Mouse (Mus musculus) embryonic facial prominence, embryonic 14.5 days (tissue): Measurements from ENCODE around the gene Nme7. TPM values are rescaled to one million over a fixed set of nuclear protein-coding genes. Genes with fewer than 3 reads are reported as not detected.

ENCODE experiments used
- ATAC-seq: fragments of 200-750 bp; cut with Nextera tagmentation; 2 replicates; pipeline ENCODE4 v1.8.0; 2017; ENCODE audit warnings: low read depth, moderate number of reproducible peaks, moderate TSS enrichment
- DNase-seq: peaks from one replicate; pipeline ENCODE4 v3.0.0-alpha.2; 2015; ENCODE audit warnings: low spot score
- H3K27ac ChIP-seq: fragments of 300-500 bp; sonication (generic); replicated peaks from 2 replicates; pipeline ENCODE4 v1.5.1; 2014; ENCODE audit warnings: low read depth, mild to moderate bottlenecking, low read length, moderate library complexity
- H3K27me3 ChIP-seq: fragments of 300-500 bp; sonication (generic); replicated peaks from 2 replicates; pipeline ENCODE4 v1.6.1; 2014; ENCODE audit warnings: low read length; ENCODE audit not compliant: control insufficient read depth, insufficient read depth
- H3K36me3 ChIP-seq: fragments of 300-500 bp; sonication (generic); 2 replicates; pipeline ENCODE4 v1.6.1; 2014; ENCODE audit warnings: low read length, mixed read lengths; ENCODE audit not compliant: control insufficient read depth, insufficient read depth
- H3K4me1 ChIP-seq: fragments of 300-500 bp; sonication (generic); 2 replicates; pipeline ENCODE4 v1.6.1; 2014; ENCODE audit warnings: antibody characterized with exemption, low read length; ENCODE audit not compliant: control insufficient read depth, insufficient read depth
- H3K4me2 ChIP-seq: fragments of 300-500 bp; sonication (generic); 2 replicates; pipeline ENCODE4 v1.6.1; 2014; ENCODE audit warnings: low read depth, mild to moderate bottlenecking, low read length, moderate library complexity, mixed read lengths
- H3K4me3 ChIP-seq: fragments of 300-500 bp; sonication (generic); 2 replicates; pipeline ENCODE4 v1.5.1; 2014; ENCODE audit warnings: low read depth, mild to moderate bottlenecking, low read length
- H3K9ac ChIP-seq: fragments of 300-500 bp; sonication (generic); 2 replicates; pipeline ENCODE4 v1.6.1; 2014; ENCODE audit warnings: low read depth, mild to moderate bottlenecking, low read length, moderate library complexity, mixed read lengths
- H3K9me3 ChIP-seq: fragments of 300-500 bp; sonication (generic); 2 replicates; pipeline ENCODE4 v1.6.1; 2016; ENCODE audit warnings: low read length; ENCODE audit not compliant: control insufficient read depth
- WGBS: fragments of 180-500 bp; shearing (Covaris S2); extraction: QIAGEN DNeasy Blood & Tissue Kit; methylation state at CpG from one replicate; pipeline ENCODE4 v1.1.7; 2014; 5-methylcytosine and 5-hydroxymethylcytosine counted together
- polyA plus RNA-seq: library from polyadenylated mRNA; unstranded; fragments of >200 nt; fragmentation: Nextera tagmentation; extraction: Ambion mirVana; gene quantifications from 2 replicates; pipeline ENCODE4 v1.2.1, GENCODE M21; 2014

The Nme7 gene
- polyA plus RNA-seq: 27.3 and 30.9 TPM in 2 replicates

GRCm38 (mm10) chr1:164303821-164304220 is at the start of gene Nme7:
Gene Nme7, plus strand, starts transcription at chr1:164304121.
- 82% methylated on average over 5 of the region's 5 CpGs for WGBS
- ATAC-seq: no peak
- H3K27ac ChIP-seq: no peak within 1 kb of the TSS
- H3K4me3 ChIP-seq: no peak within 1 kb of the TSS
- no peaks in the 10 kb centered on the region for H3K9me3 ChIP-seq
- no peaks in the 10 kb centered on the region for H3K27me3 ChIP-seq
- H3K4me1 ChIP-seq: peaks cover 19% of the 10 kb centered on the region
- no peak within 1 kb of the TSS for H3K4me2 ChIP-seq
- H3K36me3 ChIP-seq: peaks cover 53% of the 10 kb centered on the region
- H3K9ac ChIP-seq: no peak within 1 kb of the TSS
- DNase-seq: no peak

DNA sequence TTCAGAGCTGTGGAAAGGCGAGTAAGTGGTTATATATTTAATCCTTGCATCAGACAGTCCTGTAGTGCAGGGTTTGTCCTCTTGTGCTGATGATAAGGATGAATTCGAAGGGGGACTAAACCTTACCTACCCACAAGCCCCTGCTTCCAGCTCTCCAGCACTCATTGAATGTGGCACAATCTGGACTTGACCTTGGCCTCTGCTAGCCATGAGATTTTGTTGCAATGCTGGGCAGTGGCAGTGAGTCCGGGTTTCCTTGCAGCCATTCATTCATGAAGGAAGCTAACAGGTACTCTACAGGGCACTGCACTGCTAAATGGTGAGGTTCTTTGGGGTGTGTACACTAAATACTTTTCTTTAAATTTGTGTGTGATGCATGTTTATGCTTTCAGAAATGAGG is 49.1 kb upstream of the Nme7 start:
- DNase-seq (no peak), ATAC-seq (no peak)
- H3K4me3 ChIP-seq: no peak overlapping the region
- H3K27me3 ChIP-seq: no peaks in the 10 kb centered on the region
- H3K9ac ChIP-seq: no peak overlapping the region
- peaks cover 10% of the 10 kb centered on the region for H3K4me1 ChIP-seq
- no peak overlapping the region for H3K27ac ChIP-seq
- H3K9me3 ChIP-seq: no peaks in the 10 kb centered on the region
- 84% methylated on average over 3 of the region's 3 CpGs for WGBS
- peaks cover 8% of the 10 kb centered on the region; the same call in 1 of the 2 replicates for H3K36me3 ChIP-seq
- H3K4me2 ChIP-seq: no peak overlapping the region

DNA sequence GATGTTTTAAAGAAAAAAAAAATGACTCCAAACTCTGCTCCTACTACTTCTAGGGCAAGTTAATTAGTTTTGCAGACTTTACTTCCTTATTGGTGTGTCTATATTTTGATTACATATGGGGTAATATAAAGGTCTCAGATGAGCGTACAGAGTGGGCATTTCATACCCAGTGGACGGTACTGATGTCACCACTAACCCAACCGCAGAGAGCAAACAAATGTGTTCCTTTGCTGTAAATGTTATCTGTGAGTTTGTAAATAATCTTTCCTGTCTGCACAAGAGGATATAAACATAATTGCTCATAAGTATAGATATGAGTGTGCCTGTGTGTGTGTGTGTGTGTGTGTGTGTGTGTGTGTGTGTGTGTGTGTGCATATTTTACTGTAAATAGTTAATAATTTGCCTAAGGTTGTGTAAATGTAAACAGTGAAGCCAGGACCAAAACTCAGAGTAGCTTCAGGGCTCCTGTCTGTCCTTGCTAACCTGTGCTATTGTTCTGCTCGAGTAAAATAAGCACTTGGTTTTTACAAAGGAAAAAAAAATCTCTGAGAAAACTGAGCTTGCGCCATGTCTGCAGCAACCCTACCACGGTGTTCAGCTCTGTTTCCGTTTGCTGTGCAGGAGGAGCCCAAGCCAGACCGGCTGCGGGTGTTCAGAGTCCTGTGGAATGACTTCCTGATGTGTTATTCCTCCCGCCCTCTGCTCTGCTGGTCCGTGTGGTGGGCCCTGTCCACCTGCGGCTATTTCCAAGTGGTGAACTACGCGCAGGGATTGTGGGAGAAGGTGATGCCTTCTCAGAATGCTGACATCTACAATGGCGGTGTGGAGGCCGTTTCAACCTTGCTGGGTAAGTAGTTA is 43.5 kb upstream of the Nme7 start:
- Histone ChIP-seq H3K4me3 (no peak overlapping the region), H3K27ac (no peak overlapping the region), H3K9me3 (no peaks in the 10 kb centered on the region), H3K36me3 (peaks cover 30% of the 10 kb centered on the region), H3K9ac (no peak overlapping the region), H3K4me1 (no peaks in the 10 kb centered on the region), H3K4me2 (no peak overlapping the region), H3K27me3 (no peaks in the 10 kb centered on the region)
- WGBS: 70% methylated on average over 16 of the region's 16 CpGs
- no peak for DNase-seq
- no peak for ATAC-seq

DNA sequence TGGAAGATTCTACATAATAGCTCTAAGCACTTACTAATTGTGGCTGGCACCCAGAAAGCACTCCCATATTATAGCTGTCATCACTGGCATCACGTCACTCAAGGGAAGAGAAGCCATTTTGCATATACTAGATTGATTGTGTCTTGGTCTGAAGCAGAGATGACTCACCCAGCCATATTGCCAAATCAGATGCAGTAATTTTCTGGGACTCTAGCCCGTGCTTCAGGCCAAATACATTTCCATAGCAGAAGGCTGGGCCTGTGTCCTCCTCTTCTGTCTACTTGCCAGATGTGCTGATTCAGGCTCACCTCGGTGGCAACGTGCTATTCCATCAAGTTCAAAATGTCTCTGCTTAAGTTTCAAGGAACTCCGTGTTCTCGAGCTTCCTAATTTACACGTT is 42.4 kb upstream of the Nme7 start:
- ATAC-seq (no peak), DNase-seq (peak; percentile 27)
- H3K9ac ChIP-seq: no peak overlapping the region
- WGBS: 83% methylated on average over 7 of the region's 7 CpGs
- H3K4me2 ChIP-seq: no peak overlapping the region
- H3K27me3 ChIP-seq: no peaks in the 10 kb centered on the region
- no peaks in the 10 kb centered on the region for H3K9me3 ChIP-seq
- no peak overlapping the region for H3K4me3 ChIP-seq
- H3K4me1 ChIP-seq: no peaks in the 10 kb centered on the region
- H3K27ac ChIP-seq: no peak overlapping the region
- peaks cover 35% of the 10 kb centered on the region for H3K36me3 ChIP-seq

DNA sequence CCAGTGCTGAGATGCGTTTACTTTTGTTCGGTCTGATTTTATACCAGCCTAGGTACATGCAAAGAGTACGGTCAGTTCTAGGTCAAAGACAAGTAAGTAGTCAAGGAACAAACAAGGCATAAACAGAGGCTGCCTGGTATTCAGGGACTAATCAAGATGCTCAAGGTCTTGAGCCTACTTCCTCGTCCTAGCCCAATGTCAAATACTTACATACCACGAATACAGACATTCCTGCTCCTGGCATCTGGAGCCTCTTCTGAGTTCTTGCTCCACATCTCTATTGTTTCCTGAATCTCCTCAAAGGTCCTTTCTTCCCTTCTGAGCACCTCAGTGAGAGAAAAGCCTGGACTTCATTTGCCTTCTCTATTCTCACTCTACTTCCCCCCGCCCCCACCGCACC is 33.0 kb upstream of the Nme7 start:
- no peaks in the 10 kb centered on the region for H3K9me3 ChIP-seq
- no peak overlapping the region for H3K9ac ChIP-seq
- no peaks in the 10 kb centered on the region for H3K27me3 ChIP-seq
- 0 out of 2 replicates have a peak, but pooled peaks cover 3% of the 10 kb centered on the region for H3K36me3 ChIP-seq
- no peaks in the 10 kb centered on the region for H3K4me1 ChIP-seq
- no peak overlapping the region for H3K27ac ChIP-seq
- WGBS: 70% methylated on average over 7 of the region's 7 CpGs
- ATAC-seq: no peak
- no peak for DNase-seq
- H3K4me3 ChIP-seq: no peak overlapping the region
- H3K4me2 ChIP-seq: no peak overlapping the region

DNA sequence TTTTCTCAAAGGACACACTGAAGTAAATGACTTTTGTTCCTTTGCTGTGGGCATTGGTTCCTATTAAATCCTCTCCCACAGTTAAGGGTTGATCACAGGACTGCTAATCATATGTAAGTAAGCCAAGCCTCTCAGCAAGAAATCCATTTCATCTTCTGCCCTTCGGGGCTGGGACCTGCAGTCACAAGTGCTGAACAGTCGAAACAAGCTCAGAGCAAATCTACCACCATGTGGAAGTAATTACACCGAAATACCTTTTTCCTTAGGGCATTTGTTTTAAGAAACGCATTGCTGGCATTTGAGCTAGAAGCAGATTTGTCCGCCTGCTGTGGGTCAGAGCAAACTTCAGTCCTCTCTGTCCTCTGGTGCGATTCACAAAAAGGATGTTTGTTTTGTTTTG is 30.3 kb upstream of the Nme7 start:
- ATAC-seq (no peak), DNase-seq (peak; percentile 28)
- Histone ChIP-seq H3K4me3 (no peak overlapping the region), H3K27me3 (no peaks in the 10 kb centered on the region), H3K9ac (no peak overlapping the region), H3K4me1 (no peaks in the 10 kb centered on the region), H3K36me3 (no peaks in the 10 kb centered on the region), H3K4me2 (no peak overlapping the region), H3K27ac (no peak overlapping the region), H3K9me3 (no peaks in the 10 kb centered on the region)
- WGBS: 26% methylated on average over 6 of the region's 6 CpGs

- no peaks in the 10 kb centered on the region for H3K4me1 ChIP-seq
- under 1% methylated on average over 31 of the region's 31 CpGs for WGBS
- peak within 1 kb of the TSS; percentile 66 for H3K9ac ChIP-seq
- H3K4me2 ChIP-seq: peak within 1 kb of the TSS; percentile 57
- peak within 1 kb of the TSS; percentile 50 for H3K4me3 ChIP-seq
- DNase-seq (peak; percentile 95), ATAC-seq (peak; percentile 100)
- no peak within 1 kb of the TSS for H3K27ac ChIP-seq
- no peaks in the 10 kb centered on the region for H3K27me3 ChIP-seq
- no peaks in the 10 kb centered on the region for H3K9me3 ChIP-seq
- H3K36me3 ChIP-seq: no peaks in the 10 kb centered on the region
These were observed 28.4 kb upstream of the Nme7 start, which contains the start of gene Ccdc181 for GRCm38 (mm10) chr1:164275455-164275954. Gene Ccdc181, plus strand, starts transcription at chr1:164275585.

DNA sequence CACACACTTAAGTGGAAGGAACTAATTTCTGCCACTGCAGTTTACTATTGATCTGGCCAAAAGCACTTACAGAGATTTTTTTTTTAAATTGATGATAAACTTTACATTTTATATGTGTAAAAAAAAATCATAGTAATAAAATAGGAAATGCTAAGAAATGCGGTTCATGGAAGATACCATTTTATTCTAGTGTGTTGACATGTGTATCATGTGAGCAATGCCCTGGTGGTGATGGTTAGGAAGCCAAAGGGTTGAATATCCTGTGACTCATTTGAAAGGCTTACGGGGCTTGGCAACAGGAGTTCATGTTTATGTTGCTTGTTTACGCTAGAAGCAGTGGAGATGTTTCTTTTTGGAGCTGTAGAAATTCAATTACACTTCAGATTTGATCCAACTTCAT is 27.4 kb upstream of the Nme7 start:
- no peak overlapping the region for H3K4me2 ChIP-seq
- DNase-seq (no peak), ATAC-seq (no peak)
- no peaks in the 10 kb centered on the region for H3K9me3 ChIP-seq
- H3K4me1 ChIP-seq: no peaks in the 10 kb centered on the region
- no peak overlapping the region for H3K9ac ChIP-seq
- H3K27ac ChIP-seq: no peak overlapping the region
- no peak overlapping the region for H3K4me3 ChIP-seq
- WGBS: 83% methylated on average over 3 of the region's 3 CpGs
- H3K36me3 ChIP-seq: no peaks in the 10 kb centered on the region
- H3K27me3 ChIP-seq: no peaks in the 10 kb centered on the region

DNA sequence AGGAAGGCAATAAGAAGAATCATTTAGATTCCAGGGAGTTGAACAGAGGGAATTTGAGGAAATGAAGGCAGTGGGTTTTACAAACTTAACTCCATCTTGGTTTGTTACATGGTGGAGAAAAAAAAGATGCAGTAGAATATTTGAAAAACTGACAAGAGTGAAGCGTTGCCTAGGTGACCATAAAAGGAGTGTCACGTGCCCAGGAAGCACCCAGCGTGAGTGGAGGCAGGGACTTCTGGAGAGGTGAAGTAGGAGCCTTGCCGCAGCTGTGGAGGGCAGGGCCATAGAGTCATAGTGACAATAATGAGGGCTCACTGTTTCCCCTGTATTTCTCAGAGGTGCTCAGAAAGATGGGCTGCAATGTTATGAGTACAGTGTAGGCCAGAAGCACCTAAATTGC is 24.6 kb upstream of the Nme7 start:
- ATAC-seq: no peak

More for the DNA sequence above, 24.6 kb upstream of the Nme7 start:
- no peaks in the 10 kb centered on the region for H3K4me1 ChIP-seq
- WGBS: 67% methylated on average over 4 of the region's 4 CpGs
- H3K4me2 ChIP-seq: no peak overlapping the region
- no peak for DNase-seq
- no peak overlapping the region for H3K27ac ChIP-seq
- no peak overlapping the region for H3K4me3 ChIP-seq
- no peaks in the 10 kb centered on the region for H3K9me3 ChIP-seq
- no peak overlapping the region for H3K9ac ChIP-seq
- no peaks in the 10 kb centered on the region for H3K27me3 ChIP-seq
- H3K36me3 ChIP-seq: no peaks in the 10 kb centered on the region
